ENCODE assay signal across 12 mouse cellular contexts in genomic region chr2:9955576-9956535, GRCm38 (mm10).
DNase-seq lines count a peak whose midpoint lies in the region; ATAC-seq and TF ChIP-seq lines count a peak whose summit lies in the region.
"Had no signal": no experiment of that assay in that cellular context is flagged by ENCODE, and none has a peak within 500 bp of the region (broad histone marks: within the 10 kb centered on the region; RNA-seq: fewer than 3 reads in every experiment).

No protein-coding gene starts in this region.

- H3K27ac ChIP-seq in ES-E14 (ENCODE audit: insufficient read depth, low read depth, low read length, poor library complexity, severe bottlenecking), result peak overlapping the region; percentile 40; the same call in 1 of the 2 replicates
- peak overlapping the region; percentile 32; the same call in 1 of the 2 replicates for H3K27ac ChIP-seq in embryonic facial prominence, embryonic 12.5 days
- peak overlapping the region; percentile 39; the same call in 1 of the 2 replicates for H3K27ac ChIP-seq in limb, embryonic 13.5 days
- H3K27ac ChIP-seq in cerebellum, adult 2 months (ENCODE audit: insufficient read depth, low read length), result no peak overlapping the region
- H3K27ac ChIP-seq: forebrain, embryonic 15.5 days; layer of hippocampus, adult 2 months; liver, embryonic 15.5 days had no signal

- no peak for TF ChIP-seq CTCF in cerebellum, adult 2 months (IDR thresholded peaks at IDR 0.05; ENCODE audit: borderline replicate concordance, insufficient read depth, low read depth, low read length)

- ATAC-seq in embryonic facial prominence, embryonic 12.5 days (ENCODE audit: insufficient number of reproducible peaks, insufficient read depth, low FRiP score, low TSS enrichment), result 0 out of 2 replicates have a peak, but pooled peaks have one; percentile 64
- ATAC-seq in limb, embryonic 13.5 days (ENCODE audit: low FRiP score, low read depth), result peak; percentile 66; the same call in 1 of the 2 replicates
- ATAC-seq: forebrain, embryonic 15.5 days had no signal

- H3K27me3 ChIP-seq in embryonic facial prominence, embryonic 12.5 days, result no peaks in the 10 kb centered on the region
- H3K27me3 ChIP-seq in limb, embryonic 13.5 days, result no peaks in the 10 kb centered on the region
- H3K27me3 ChIP-seq in cerebellum, adult 2 months (ENCODE audit: control insufficient read depth, insufficient read depth, low read length), result no peaks in the 10 kb centered on the region
- H3K27me3 ChIP-seq: forebrain, embryonic 15.5 days; liver, embryonic 15.5 days had no signal

- TF ChIP-seq POLR2A in cerebellum, adult 2 months (IDR thresholded peaks at IDR 0.05; ENCODE audit: borderline replicate concordance, insufficient read depth, low read length), result no peak

- WGBS in embryonic facial prominence, embryonic 12.5 days, result 40% methylated on average over 9 of the region's 9 CpGs
- WGBS in limb, embryonic 13.5 days, result 40% methylated on average over 9 of the region's 9 CpGs
- WGBS in cerebellum, adult 2 months, result 75% methylated on average over 9 of the region's 9 CpGs

- H3K9ac ChIP-seq in ES-E14 (ENCODE audit: insufficient read depth, low read depth, low read length, poor library complexity, severe bottlenecking), result no peak overlapping the region
- no peak overlapping the region for H3K9ac ChIP-seq in embryonic facial prominence, embryonic 12.5 days
- no peak overlapping the region for H3K9ac ChIP-seq in limb, embryonic 13.5 days
- H3K9ac ChIP-seq: forebrain, embryonic 15.5 days; liver, embryonic 15.5 days had no signal

- no peak overlapping the region for H3K4me2 ChIP-seq in embryonic facial prominence, embryonic 12.5 days (replicated peaks)
- H3K4me2 ChIP-seq in limb, embryonic 13.5 days (replicated peaks), result peak overlapping the region; percentile 21
- H3K4me2 ChIP-seq: forebrain, embryonic 15.5 days; liver, embryonic 15.5 days had no signal

- H3K4me1 ChIP-seq in ES-E14 (ENCODE audit: control insufficient read depth in 2 of 2, insufficient read depth in 2 of 2, low read length in 2 of 2, poor library complexity in 1 of 2), result peaks cover 15 to 16% of the 10 kb centered on the region in 2 experiments
- H3K4me1 ChIP-seq in embryonic facial prominence, embryonic 12.5 days, result peaks cover 10% of the 10 kb centered on the region
- H3K4me1 ChIP-seq in limb, embryonic 13.5 days, result peaks cover 19% of the 10 kb centered on the region
- H3K4me1 ChIP-seq in cerebellum, adult 2 months (ENCODE audit: control insufficient read depth, insufficient read depth, low read length), result no peaks in the 10 kb centered on the region
- H3K4me1 ChIP-seq: forebrain, embryonic 15.5 days had no signal

- H3K9me3 ChIP-seq in ES-E14 (ENCODE audit: control insufficient read depth, insufficient read depth, low read depth, low read length), result no peaks in the 10 kb centered on the region
- no peaks in the 10 kb centered on the region for H3K9me3 ChIP-seq in embryonic facial prominence, embryonic 12.5 days
- no peaks in the 10 kb centered on the region for H3K9me3 ChIP-seq in limb, embryonic 13.5 days
- H3K9me3 ChIP-seq: forebrain, embryonic 15.5 days; liver, embryonic 15.5 days had no signal

- in situ Hi-C loops in ES-E14 (cut with MboI; ENCODE audit: low sequenced_read_pairs in 2 of 2, unreplicated experiment in 2 of 2), result no loop called here

- H3K4me3 ChIP-seq in ES-E14 (ENCODE audit: insufficient read depth in 1 of 2, low read depth in 1 of 2, low read length in 2 of 2, poor library complexity in 1 of 2, severe bottlenecking in 1 of 2), result no peak overlapping the region
- H3K4me3 ChIP-seq in embryonic facial prominence, embryonic 12.5 days, result no peak overlapping the region
- H3K4me3 ChIP-seq in limb, embryonic 13.5 days, result no peak overlapping the region
- no peak overlapping the region for H3K4me3 ChIP-seq in cerebellum, adult 2 months (replicated peaks; ENCODE audit: insufficient read depth, low read depth, low read length)
- H3K4me3 ChIP-seq: forebrain, embryonic 15.5 days; layer of hippocampus, adult 2 months; liver, embryonic 15.5 days had no signal

- H3K36me3 ChIP-seq in ES-E14 (ENCODE audit: control insufficient read depth, insufficient read depth, low read length, poor library complexity, severe bottlenecking), result no peaks in the 10 kb centered on the region; the same call in 1 of the 2 replicates
- H3K36me3 ChIP-seq in embryonic facial prominence, embryonic 12.5 days, result 0 out of 2 replicates have a peak, but pooled peaks cover 5% of the 10 kb centered on the region
- H3K36me3 ChIP-seq in limb, embryonic 13.5 days, result peaks cover 16% of the 10 kb centered on the region

- DNase-seq in 3T3-L1 (ENCODE audit: low read depth, low spot score) (peak; percentile 90), ES-E14 (ENCODE audit: low read depth, low spot score) (no peak)
- no peak for DNase-seq in adrenal gland, adult 2 months
- no peak for DNase-seq in urinary bladder, postnatal 14 days (ENCODE audit: low spot score)
- DNase-seq in cerebellum, adult 2 months, result no peak
- DNase-seq: cerebellum, adult 9-10 months; thymus, adult 18-20 months had no signal

TF ChIP-seq in ES-E14, 5 proteins besides CTCF, POLR2A, EP300 and RAD21:
- TF ChIP-seq HCFC1 (IDR thresholded peaks at IDR 0.05; ENCODE audit: borderline replicate concordance, insufficient read depth, low read length), result no peak
- TF ChIP-seq ZNF384 (IDR thresholded peaks at IDR 0.05; ENCODE audit: low read depth, low read length), result no peak
- TF ChIP-seq ZC3H11A (IDR thresholded peaks at IDR 0.05; ENCODE audit: borderline replicate concordance, low read depth, low read length), result no peak
- no peak for TF ChIP-seq CHD2 (IDR thresholded peaks at IDR 0.05; ENCODE audit: low read depth, low read length)
- TF ChIP-seq MAFK (IDR thresholded peaks at IDR 0.05; ENCODE audit: insufficient read depth, low read depth, low read length), result no peak
